Mouse (Mus musculus): ENCODE results near the gene Lasp1.

The Lasp1 gene

GRCm38 (mm10) chr11:97811569-97812362 is 13.0 kb downstream of the Lasp1 start:
- DNase-seq: no peak

- DNase-seq: no peak
These were observed 13.7 kb downstream of the Lasp1 start for GRCm38 (mm10) chr11:97812491-97812921.

GRCm38 (mm10) chr11:97813085-97813484 is 14.3 kb downstream of the Lasp1 start:
- no peak for DNase-seq

GRCm38 (mm10) chr11:97813746-97814515 is 15.1 kb downstream of the Lasp1 start:
- DNase-seq: no peak

- no peak for DNase-seq
These were observed 16.9 kb downstream of the Lasp1 start for GRCm38 (mm10) chr11:97815736-97816135.

GRCm38 (mm10) chr11:97816176-97816575 is 17.4 kb downstream of the Lasp1 start:
- no peak for DNase-seq

- DNase-seq: no peak
These were observed 18.1 kb downstream of the Lasp1 start for GRCm38 (mm10) chr11:97816916-97817315.

GRCm38 (mm10) chr11:97817379-97817778 is 18.6 kb downstream of the Lasp1 start:
- no peak for DNase-seq

GRCm38 (mm10) chr11:97818003-97818402 is 19.2 kb downstream of the Lasp1 start:
- DNase-seq: no peak

GRCm38 (mm10) chr11:97818571-97818970 is 19.8 kb downstream of the Lasp1 start:
- peak; percentile 80 for DNase-seq

- DNase-seq: no peak
These were observed 20.3 kb downstream of the Lasp1 start for GRCm38 (mm10) chr11:97819102-97819501.

GRCm38 (mm10) chr11:97819923-97820322 is 21.1 kb downstream of the Lasp1 start:
- no peak for DNase-seq

GRCm38 (mm10) chr11:97820840-97821239 is 22.0 kb downstream of the Lasp1 start:
- DNase-seq: no peak

GRCm38 (mm10) chr11:97821401-97822064 is 22.7 kb downstream of the Lasp1 start:
- no peak for DNase-seq

- DNase-seq: peak; percentile 56
These were observed 24.2 kb downstream of the Lasp1 start for GRCm38 (mm10) chr11:97822840-97823603.

- no peak for DNase-seq
These were observed 25.4 kb downstream of the Lasp1 start for GRCm38 (mm10) chr11:97824168-97824567.

GRCm38 (mm10) chr11:97824895-97825294 is 26.1 kb downstream of the Lasp1 start:
- peak; percentile 79 for DNase-seq

- peak; percentile 65 for DNase-seq
These were observed 26.5 kb downstream of the Lasp1 start for GRCm38 (mm10) chr11:97825295-97825694.

GRCm38 (mm10) chr11:97825971-97826370 is 27.2 kb downstream of the Lasp1 start:
- no peak for DNase-seq

GRCm38 (mm10) chr11:97826414-97826813 is 27.6 kb downstream of the Lasp1 start:
- no peak for DNase-seq

- DNase-seq: no peak
These were observed 28.9 kb downstream of the Lasp1 start for GRCm38 (mm10) chr11:97827654-97828053.

- DNase-seq: no peak
These were observed 30.6 kb downstream of the Lasp1 start for GRCm38 (mm10) chr11:97829365-97829764.
